Mouse (Mus musculus) monocyte, adult 5-6 weeks (primary cell): Measurements from ENCODE around the gene Cfap20. TPM values are rescaled to one million over a fixed set of nuclear protein-coding genes. Genes with fewer than 3 reads are reported as not detected.

Source experiments
- ATAC-seq: fragments of 153-309, 156-312 bp; replicated peaks from 2 replicates; pipeline ENCODE4 v1.8.0; 2017; ENCODE audit warnings: mild to moderate bottlenecking; ENCODE audit not compliant: low TSS enrichment, insufficient number of reproducible peaks, severe bottlenecking, poor library complexity, low FRiP score
- total RNA-seq: library from RNA; stranded (forward); fragments of 200-1000, 200-491, 200-594 nt; gene quantifications from 3 replicates; pipeline ENCODE4 v1.2.3, GENCODE M21; 2017

Gene Cfap20
- 27.0 to 52.7 TPM (median 36.3 TPM) in 3 replicates for total RNA-seq

- ATAC-seq: peak; percentile 98
Observed at GRCm38 (mm10) chr8:95434686-95435439, at the start of gene Cfap20. Gene Cfap20, minus strand, starts transcription at chr8:95434869.

- ATAC-seq: no peak
Observed at GRCm38 (mm10) chr8:95470008-95470407, 35.3 kb upstream of the Cfap20 start.

- no peak for ATAC-seq
Observed at GRCm38 (mm10) chr8:95468995-95469394, 34.3 kb upstream of the Cfap20 start.

GRCm38 (mm10) chr8:95466543-95466942 lies 31.9 kb upstream of the Cfap20 start:
- ATAC-seq: no peak

- ATAC-seq: no peak
Observed at GRCm38 (mm10) chr8:95452518-95452917, 17.8 kb upstream of the Cfap20 start.

- ATAC-seq: no peak
Observed at GRCm38 (mm10) chr8:95450271-95450670, 15.6 kb upstream of the Cfap20 start.

GRCm38 (mm10) chr8:95447661-95448060 lies 13.0 kb upstream of the Cfap20 start:
- ATAC-seq: no peak

GRCm38 (mm10) chr8:95445042-95445441 lies 10.4 kb upstream of the Cfap20 start:
- ATAC-seq: no peak

- ATAC-seq: no peak
Observed at GRCm38 (mm10) chr8:95441491-95442039, 6.9 kb upstream of the Cfap20 start.

- ATAC-seq: no peak
Observed at GRCm38 (mm10) chr8:95440168-95440709, 5.6 kb upstream of the Cfap20 start.

GRCm38 (mm10) chr8:95439421-95439820 lies 4.8 kb upstream of the Cfap20 start:
- ATAC-seq: no peak

- ATAC-seq: no peak
Observed at GRCm38 (mm10) chr8:95437341-95437992, 2.8 kb upstream of the Cfap20 start.

GRCm38 (mm10) chr8:95435930-95436329 lies 1.3 kb upstream of the Cfap20 start:
- no peak for ATAC-seq

- ATAC-seq: no peak
Observed at GRCm38 (mm10) chr8:95435471-95435870, 802 bp upstream of the Cfap20 start.

- peak; percentile 4; the same call in 1 of the 2 replicates for ATAC-seq
Observed at GRCm38 (mm10) chr8:95434233-95434632, 436 bp downstream of the Cfap20 start.

- ATAC-seq: no peak
Observed at GRCm38 (mm10) chr8:95433124-95433523, 1.5 kb downstream of the Cfap20 start.

GRCm38 (mm10) chr8:95432471-95432870 lies 2.2 kb downstream of the Cfap20 start:
- ATAC-seq: no peak

- ATAC-seq: no peak
Observed at GRCm38 (mm10) chr8:95429945-95430344, 4.7 kb downstream of the Cfap20 start.
